Mouse (Mus musculus) spleen, postnatal 36 days (tissue): ENCODE data around the gene Hoxa3.

ENCODE experiments used
- DNase-seq, 2 experiments: peaks; one replicate each; pipeline ENCODE4 v3.0.0; 2022; ENCODE audit warnings: low spot score in 2 of 2, mixed read lengths in 1 of 2

Gene Hoxa3

GRCm38 (mm10) chr6:52232568-52232965 lies 19.4 kb upstream of the Hoxa3 start:
- DNase-seq: no peak

DNA sequence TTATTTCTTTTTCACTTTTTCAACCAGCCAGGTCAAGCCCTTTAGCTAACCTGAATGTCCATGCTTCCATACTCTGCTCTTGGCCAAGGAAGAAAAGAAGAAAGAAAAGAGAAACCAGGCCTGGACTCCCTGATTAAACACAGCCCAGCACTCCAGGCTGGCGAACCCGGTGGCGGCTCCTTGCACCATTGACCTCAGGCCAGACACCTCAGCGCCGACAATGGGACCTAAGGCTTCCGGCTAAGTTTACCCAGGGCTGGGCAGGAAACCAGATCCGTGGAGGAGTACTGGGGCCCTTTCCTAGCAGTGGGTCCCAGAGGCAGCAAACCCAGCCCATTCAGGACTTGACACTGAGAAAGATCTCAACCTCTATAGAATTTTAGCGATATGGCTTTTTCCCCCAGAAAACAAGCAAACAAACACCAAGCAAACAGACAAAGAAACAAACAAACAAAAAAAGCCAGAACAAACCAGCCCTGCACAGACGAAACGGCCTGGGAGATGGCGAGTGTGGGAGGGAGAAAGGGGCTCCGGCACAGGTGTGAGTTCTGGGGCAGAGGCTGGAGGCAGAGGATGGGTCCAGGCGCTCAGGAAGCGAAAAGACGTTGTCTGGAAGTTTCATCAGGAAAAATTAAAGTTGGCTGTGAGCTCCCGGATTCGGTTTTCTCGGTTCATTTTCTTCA lies 18.9 kb upstream of the Hoxa3 start:
- no peak for DNase-seq

DNA sequence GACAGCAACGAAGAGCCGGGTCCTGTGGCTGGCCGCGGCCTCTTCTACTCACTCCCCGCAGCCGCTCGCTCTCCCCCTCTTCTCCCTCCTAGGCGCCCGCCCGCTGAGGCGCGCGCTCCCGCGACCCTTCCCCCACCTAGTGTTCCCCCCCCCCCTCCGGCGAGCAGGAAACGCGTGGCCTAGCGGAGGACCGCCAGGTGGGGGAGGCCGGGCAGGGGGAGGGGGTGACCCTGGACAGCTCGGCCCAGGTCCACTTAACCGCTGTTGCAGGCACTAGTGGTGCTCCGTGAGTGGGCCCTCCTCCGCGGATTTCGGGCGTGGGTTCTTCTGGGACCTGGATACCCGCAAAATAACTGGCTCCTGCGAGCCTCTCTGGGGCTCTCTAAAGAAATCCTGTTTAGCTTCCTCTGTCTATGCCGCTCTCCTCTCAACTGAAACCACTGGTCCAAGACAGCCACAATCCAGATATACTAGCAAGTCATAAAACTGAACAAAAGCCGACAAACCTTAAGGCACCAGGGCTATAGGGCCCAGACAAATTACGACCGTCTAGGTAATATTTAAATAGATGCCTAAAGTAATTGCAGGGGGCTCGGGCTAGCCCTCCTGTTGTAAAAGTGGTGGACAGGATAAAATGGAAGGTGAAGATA lies 17.5 kb upstream of the Hoxa3 start, which contains the start of gene Hoxa9:
Gene Hoxa9, minus strand, starts transcription at position 574 of the 650 bp plus-strand sequence.
- DNase-seq: no peak

DNA sequence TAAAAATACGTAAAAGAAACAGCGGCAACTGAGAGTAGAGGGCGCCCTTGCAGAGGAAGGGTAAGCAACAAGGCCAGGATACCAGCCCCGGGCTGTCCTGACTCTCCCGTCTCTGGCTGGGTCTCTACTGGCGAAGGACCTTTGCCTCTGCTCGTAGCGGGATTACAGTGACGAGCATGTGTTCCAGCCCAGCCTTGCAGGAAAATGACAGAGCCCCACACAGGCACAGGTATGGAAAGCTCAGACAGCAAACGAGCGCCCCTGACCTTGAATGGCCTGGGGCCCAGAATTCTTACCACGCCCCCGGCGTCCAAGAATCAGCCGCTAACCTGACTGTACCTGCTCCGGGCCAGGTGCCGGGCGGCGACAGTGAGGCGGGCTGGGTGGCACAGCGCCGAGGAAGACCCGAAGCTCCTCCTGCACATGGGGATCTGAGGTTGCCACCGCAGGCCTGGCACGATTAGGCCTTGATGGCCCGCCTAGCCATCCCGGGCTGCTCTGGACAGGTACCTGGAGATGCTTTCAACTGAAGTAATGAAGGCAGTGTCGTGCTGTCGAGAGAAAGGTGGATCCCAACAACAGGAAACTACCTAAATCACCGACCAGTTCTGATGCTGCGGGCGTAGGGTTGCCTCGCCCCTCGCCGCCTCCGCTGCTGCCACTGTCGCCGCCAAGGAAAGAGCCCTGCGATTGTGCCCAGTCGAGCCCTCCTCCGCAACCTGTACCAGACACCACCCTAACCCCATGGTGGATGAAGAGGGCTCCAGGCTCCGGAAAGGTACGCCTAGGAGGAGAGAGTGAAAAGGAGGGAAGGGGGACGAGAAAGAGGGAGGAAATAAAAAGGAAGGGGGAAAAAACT lies 16.7 kb upstream of the Hoxa3 start:
- DNase-seq: no peak

- DNase-seq: no peak
Observed at GRCm38 (mm10) chr6:52228475-52229465, 15.6 kb upstream of the Hoxa3 start.

GRCm38 (mm10) chr6:52227470-52228222 lies 14.5 kb upstream of the Hoxa3 start:
- no peak for DNase-seq

DNA sequence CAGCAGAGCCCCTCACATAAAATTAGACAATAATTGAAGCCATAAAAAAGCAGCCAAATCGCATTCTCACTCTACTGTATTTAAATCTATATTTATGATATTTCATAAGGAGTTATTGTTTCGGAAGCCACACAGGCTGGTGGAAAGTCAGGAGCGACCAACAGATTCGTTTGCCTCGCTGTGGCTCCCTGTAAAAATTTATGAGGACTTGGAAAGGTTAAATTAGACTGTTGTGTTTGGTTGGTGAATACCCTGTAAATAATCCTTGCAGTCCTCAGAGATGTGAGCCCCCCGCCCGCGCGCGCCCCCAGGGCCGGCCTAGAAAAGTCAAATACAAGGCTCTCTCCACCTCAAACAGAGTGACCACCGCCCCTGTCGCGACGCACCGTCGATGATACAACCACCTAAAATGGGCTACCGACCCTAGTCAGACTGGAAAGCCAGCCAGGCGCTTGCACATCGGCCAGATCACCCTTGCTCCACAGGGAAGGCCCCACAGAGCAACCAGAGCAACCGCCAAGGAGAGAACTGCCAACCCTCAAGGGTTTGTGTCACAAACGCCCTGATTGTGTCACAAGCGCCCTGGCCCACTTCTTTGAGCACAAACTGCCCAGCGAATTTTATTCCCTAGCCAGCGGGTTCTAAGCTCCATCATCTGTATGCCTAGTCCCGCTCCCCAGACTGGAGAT lies 13.6 kb upstream of the Hoxa3 start:
- no peak for DNase-seq

DNA sequence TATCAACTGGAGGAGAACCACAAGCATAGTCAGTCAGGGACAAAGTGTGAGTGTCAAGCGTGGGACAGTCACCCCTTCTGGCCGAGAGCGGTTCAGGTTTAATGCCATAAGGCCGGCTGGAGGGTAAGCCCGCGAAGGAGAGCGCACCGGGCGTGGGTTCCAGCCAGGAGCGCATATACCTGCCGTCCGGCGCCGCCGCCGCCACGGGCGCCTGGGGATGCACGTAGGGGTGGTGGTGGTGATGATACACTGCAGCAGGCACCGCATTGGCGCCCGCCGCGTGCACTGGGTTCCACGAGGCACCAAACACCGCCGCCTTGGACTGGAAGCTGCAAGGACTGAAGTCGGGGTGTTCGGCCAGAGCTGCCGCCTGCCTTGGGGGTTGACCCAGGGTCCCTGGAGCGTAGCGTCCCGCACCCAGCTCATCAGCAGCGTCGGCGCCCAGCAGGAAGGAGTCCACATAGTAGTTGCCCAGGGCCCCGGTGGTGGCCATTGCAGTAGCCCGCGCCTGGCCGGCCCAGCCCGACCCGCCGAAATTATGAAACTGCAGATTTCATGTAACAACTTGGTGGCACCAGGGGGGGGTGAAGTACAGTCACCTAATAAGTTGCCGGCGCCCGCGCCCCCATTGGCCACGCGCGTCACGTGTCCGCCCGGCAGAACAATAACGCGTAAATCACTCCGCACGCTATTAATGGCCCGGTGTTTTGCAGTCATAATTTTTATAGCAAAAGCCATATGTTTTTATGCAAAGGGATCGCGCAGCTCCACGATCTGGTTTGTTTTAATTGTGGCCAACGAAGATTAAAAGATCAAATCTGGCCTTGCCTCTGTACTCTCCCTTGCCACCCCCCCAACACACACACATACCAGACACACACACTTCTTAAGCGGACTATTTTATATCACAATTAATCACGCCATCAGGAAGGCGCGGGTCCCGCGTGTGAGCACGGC lies 12.8 kb upstream of the Hoxa3 start:
- no peak for DNase-seq

GRCm38 (mm10) chr6:52224895-52225611 lies 11.9 kb upstream of the Hoxa3 start:
- no peak for DNase-seq

- no peak for DNase-seq
Observed at GRCm38 (mm10) chr6:52223939-52224760, 11.0 kb upstream of the Hoxa3 start.

DNA sequence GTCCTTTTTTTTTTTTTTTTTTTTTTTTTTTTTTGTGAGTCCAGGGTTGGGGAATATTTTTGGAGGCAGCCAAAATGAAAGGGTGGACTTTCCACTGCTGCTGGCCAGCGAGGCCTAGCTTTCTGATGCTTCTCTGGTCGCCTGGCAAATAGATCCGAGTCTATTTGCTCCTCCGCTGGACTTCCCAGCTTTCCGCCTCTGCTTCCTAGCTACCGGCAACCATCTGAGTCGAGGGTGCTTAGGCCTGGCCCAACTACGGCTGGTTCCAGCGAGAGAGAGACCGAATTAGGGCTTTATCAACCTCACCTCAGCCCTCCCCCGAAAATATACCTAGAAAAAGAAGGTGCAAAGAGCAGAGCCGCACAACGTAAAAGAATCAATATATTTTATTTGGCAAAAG lies 9.6 kb upstream of the Hoxa3 start:
- DNase-seq: no peak

DNA sequence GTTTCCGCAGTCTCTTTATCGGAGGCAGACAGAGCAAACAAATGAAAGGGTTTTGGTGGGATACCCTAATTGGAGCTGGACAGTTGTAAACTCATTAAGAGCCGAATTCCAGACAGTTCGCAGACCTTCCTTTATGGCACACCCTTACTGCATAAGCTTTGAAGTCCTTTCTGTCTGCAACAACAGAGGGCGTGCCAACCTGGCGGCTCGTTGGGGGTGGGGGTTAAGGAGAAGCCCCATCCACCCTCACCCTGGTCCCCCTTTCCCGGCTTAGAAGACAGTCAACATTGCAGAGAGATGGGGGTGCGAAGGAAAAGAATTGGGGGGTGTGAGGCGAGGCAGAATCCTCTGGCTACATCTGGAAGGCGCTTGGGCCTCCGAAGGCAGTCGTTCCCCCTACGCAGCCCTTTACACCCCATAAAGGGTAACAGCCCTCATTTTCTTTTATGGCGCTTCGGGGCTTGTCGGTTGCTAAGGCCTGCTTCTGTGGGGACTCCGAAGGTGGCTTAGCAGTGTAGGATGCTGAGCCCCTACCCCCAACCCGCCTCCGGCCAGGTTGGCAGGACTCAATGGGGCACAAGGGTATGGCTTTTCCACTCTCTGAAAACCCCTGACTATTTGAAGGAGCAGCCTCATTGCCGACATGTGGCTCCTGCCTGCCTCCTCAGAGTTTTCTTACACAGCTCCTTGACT lies 9.0 kb upstream of the Hoxa3 start:
- no peak for DNase-seq

- DNase-seq: peak; percentile 56 to 66
Observed at GRCm38 (mm10) chr6:52221337-52221992, 8.3 kb upstream of the Hoxa3 start, which contains the start of gene Hoxa7. Hoxa7 (minus strand) TSS chr6:52221854.

- DNase-seq: no peak
Observed at GRCm38 (mm10) chr6:52220865-52221310, 7.8 kb upstream of the Hoxa3 start.

DNA sequence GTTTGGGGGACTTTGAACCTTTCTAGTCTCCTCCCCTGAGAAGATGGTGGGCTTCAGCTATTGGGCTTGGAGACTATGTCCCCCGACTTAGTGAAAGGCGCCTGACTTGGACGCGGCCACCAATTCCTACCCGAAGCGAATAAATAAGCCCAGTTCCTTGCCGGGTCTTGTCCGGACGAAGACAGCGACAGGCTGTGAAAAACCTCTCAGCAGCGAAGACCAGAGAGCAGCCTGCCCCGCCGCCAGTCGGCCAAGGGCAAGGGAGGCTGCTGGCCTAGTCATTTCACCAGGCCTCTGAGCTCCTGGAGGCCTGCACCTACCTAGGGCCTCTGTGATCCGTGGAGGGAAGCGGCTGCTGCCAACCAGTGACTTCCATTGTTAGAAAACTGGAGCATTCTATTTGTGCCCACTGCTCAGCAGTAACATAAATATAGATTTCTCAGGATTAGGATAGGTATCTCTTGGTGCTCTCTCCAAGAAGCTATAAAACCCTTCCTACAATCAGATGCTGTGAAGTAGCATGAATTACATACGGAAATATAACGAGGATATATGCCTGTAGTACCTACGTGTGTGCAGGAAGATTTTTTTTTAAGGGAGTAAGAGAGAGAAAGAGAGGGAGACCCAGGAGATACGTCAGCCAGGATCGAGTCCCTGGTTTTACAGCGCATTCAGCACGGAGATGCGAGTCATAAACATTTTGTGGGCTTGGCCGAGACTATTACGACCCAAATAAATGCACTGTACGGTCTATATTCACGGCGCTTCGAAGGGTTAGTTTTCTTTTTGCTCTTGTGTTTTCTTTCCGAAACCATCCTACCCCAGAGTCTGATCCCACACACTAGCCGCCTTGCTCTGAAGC lies 7.1 kb upstream of the Hoxa3 start:
- no peak for DNase-seq
